Mouse (Mus musculus) liver, postnatal 0 days (tissue): ENCODE data around the gene Krt80. TPM values are rescaled to one million over a fixed set of nuclear protein-coding genes. Genes with fewer than 3 reads are reported as not detected.
A peak's percentile ranks its signal among the peaks of the same experiment; 100 is the strongest.

Experiments
- ATAC-seq: fragments of 200-750 bp; cut with Nextera tagmentation; 2 replicates; pipeline ENCODE4 v1.8.0; 2017; ENCODE audit warnings: mild to moderate bottlenecking, moderate library complexity
- DNase-seq: peaks from one replicate; pipeline ENCODE4 v3.0.0-alpha.2; 2016
- H3K27ac ChIP-seq: fragments of 300-500 bp; sonication (generic); 2 replicates; pipeline ENCODE4 v1.5.1; 2014; ENCODE audit warnings: antibody characterized with exemption, moderate library complexity, mild to moderate bottlenecking, low read depth
- H3K27me3 ChIP-seq: fragments of 300-500 bp; sonication (generic); 2 replicates; pipeline ENCODE4 v1.6.1; 2014; ENCODE audit warnings: low read length, control low read depth, mixed read lengths; ENCODE audit not compliant: insufficient read depth
- H3K36me3 ChIP-seq: fragments of 300-500 bp; sonication (generic); replicated peaks from 2 replicates; pipeline ENCODE4 v1.6.1; 2014; ENCODE audit warnings: mild to moderate bottlenecking, control low read depth, low read length, moderate library complexity, mixed read lengths; ENCODE audit not compliant: insufficient read depth
- H3K4me1 ChIP-seq: fragments of 300-500 bp; sonication (generic); 2 replicates; pipeline ENCODE4 v1.6.1; 2014; ENCODE audit warnings: antibody characterized with exemption, mild to moderate bottlenecking, control low read depth; ENCODE audit not compliant: insufficient read depth
- H3K4me2 ChIP-seq: fragments of 300-500 bp; sonication (generic); 2 replicates; pipeline ENCODE4 v1.6.1; 2014; ENCODE audit warnings: low read depth, mild to moderate bottlenecking, low read length, moderate library complexity, mixed read lengths
- H3K4me3 ChIP-seq: fragments of 300-500 bp; sonication (generic); 2 replicates; pipeline ENCODE4 v1.5.1; 2014; ENCODE audit warnings: low read depth, low read length
- H3K9ac ChIP-seq: fragments of 300-500 bp; sonication (generic); replicated peaks from 2 replicates; pipeline ENCODE4 v1.6.1; 2014; ENCODE audit warnings: mild to moderate bottlenecking, moderate library complexity
- H3K9me3 ChIP-seq: fragments of 300-500 bp; sonication (generic); 2 replicates; pipeline ENCODE4 v1.6.1; 2016; ENCODE audit warnings: mild to moderate bottlenecking, control low read depth, low read length, mixed read lengths
- CTCF ChIP-seq: sonication (generic); IDR thresholded peaks from 2 replicates; pipeline ENCODE4 v1.5.1; 2016; ENCODE audit warnings: antibody characterized with exemption, low read depth
- EP300 ChIP-seq: IDR thresholded peaks from 2 replicates; pipeline ENCODE4 v1.6.1; 2016; ENCODE audit warnings: antibody characterized with exemption, low read depth, mild to moderate bottlenecking
- WGBS: fragments of 180-500 bp; shearing (Covaris S2); extraction: QIAGEN DNeasy Blood & Tissue Kit; methylation state at CpG from one replicate; pipeline ENCODE4 v1.1.7; 2014; ENCODE audit not compliant: insufficient replicate concordance; 5-methylcytosine and 5-hydroxymethylcytosine counted together
- polyA plus RNA-seq: library from polyadenylated mRNA; unstranded; fragments of >200 nt; fragmentation: Nextera tagmentation; extraction: Ambion mirVana; gene quantifications from 2 replicates; pipeline ENCODE4 v1.2.1, GENCODE M21; 2015

The Krt80 gene
- polyA plus RNA-seq, 1 experiment from 2014 or later, result 0.38 TPM

DNA sequence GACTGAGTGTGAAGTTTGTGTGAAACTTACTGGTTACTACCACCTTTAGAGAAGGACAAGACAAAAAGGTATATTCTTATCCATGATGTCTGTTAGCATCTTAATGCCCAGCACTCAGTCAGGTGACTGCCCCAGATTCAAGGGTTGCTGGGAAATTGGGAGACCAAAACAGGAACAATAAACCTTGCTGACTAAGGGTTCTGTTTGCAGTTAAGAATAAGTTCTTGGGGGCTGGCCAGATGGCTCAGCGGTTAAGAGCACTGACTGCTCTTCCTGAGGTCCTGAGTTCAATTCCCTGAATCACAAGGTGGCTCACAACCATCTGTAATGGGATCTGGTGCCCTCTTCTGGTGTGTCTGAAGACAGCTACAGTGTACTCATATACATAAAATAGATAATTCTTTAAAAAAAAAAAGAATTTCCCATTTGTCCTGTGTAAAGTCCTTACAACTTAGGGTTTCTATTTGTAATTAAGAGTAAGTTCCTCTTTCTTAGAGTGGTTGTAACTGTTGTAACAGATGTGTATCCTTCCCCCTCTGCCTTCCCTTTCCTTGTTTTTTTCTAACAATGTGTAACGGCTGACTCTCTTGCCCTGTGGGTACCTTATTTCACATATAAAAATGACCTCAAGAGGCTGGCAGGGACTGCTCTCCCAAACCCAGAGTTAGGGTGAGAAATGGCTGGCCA lies 52.0 kb downstream of the Krt80 start:
- H3K4me2 ChIP-seq, result peak overlapping the region; percentile 66
- no peak for ATAC-seq
- H3K27ac ChIP-seq, result peak overlapping the region; percentile 80

DNA sequence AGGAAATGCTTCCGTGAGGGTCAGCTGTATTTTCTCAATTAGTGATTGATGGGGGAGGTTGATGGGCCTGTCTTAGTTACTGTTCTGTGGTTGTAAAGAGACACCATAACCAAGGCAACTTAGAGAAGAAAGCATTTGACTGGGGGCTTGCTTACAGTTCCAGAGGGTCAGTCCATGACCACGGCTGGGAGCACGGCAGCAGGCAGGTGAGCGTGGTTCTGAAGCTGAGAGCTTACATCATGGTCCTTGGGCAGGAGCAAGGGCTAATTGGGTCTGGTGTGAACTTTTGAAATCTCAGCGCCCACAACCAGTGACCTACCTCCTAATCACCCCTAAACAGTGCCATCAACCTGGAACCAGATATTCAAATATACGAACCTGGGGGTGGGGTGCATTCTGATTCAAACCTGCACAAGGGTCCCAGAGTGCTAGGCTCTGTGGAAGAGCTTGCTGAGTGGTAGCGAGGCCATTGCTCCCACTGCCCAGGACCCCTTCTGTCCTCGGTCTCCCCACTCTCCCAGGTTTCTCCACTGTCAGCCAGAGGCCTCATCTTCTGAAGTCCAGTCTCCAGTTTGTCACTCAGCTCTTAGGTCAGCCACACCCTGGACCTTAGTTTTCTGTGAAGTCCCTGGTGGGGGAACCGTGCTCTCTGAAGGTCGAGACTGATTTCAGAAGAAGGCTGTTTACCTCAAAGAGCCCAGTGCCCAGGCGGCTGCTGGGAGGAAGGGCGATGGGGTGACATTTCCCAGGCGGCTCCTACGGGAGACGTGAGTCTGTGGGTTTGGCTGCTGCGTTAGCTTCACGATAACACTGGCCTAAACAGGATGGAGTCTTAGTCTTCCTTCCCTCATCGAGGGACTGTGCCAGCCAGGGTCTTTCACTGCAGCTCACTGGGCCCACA lies 52.8 kb downstream of the Krt80 start:
- ATAC-seq, result no peak; the same call in 1 of the 2 replicates

More for the DNA sequence above, 52.0 kb downstream of the Krt80 start:
- no peaks in the 10 kb centered on the region for H3K9me3 ChIP-seq
- peak overlapping the region; percentile 42; the same call in 1 of the 2 replicates for H3K9ac ChIP-seq
- TF ChIP-seq CTCF (no peak), EP300 (no peak)
- H3K4me1 ChIP-seq, result peaks cover 18% of the 10 kb centered on the region
- no peak for DNase-seq
- H3K36me3 ChIP-seq, result no peaks in the 10 kb centered on the region
- H3K27me3 ChIP-seq, result 0 out of 2 replicates have a peak, but pooled peaks cover 3% of the 10 kb centered on the region
- 0 out of 2 replicates have a peak overlapping the region, but pooled peaks have one; percentile 49 for H3K4me3 ChIP-seq
- WGBS, result 31% methylated on average over 2 of the region's 2 CpGs

DNA sequence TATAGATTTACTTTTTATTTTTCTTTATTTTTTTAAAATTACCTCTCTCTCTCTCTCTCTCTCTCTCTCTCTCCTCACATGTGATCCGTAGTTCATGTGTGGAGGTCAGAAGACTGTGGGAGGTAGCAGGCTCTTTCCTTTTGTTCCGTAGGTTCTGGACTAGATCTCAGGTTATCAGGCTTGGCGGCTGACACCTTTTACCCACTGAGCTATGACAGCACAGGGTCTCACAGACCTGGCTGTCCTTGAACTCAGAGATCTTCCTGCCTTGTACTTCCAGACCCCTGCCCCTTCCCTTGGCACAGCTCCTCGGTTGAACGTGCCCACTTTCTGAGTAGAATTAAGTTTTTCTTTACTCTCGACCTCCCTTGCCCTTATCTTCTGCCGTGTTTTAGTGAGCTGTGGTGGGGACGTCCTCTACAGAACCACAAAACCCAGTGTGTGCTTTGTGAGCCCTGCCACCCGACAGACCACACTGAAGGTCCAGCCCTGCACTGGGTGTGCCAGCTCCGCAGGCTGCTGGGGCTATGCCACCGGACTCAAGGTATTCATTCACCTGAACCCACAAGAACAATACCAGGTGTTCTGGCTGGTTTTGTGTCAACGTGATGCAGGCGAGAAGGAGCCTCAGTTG lies 53.6 kb downstream of the Krt80 start:
- WGBS, result 21% methylated on average over 13 of the region's 13 CpGs

More for the DNA sequence above, 52.8 kb downstream of the Krt80 start:
- H3K36me3 ChIP-seq, result no peaks in the 10 kb centered on the region
- TF ChIP-seq EP300 (no peak), CTCF (no peak)
- H3K4me1 ChIP-seq, result peaks cover 18% of the 10 kb centered on the region
- H3K9ac ChIP-seq, result peak overlapping the region; percentile 49
- H3K27ac ChIP-seq, result peak overlapping the region; percentile 80
- H3K4me3 ChIP-seq, result peak overlapping the region; percentile 49
- no peak for DNase-seq
- no peaks in the 10 kb centered on the region for H3K9me3 ChIP-seq
- H3K4me2 ChIP-seq, result peak overlapping the region; percentile 66
- WGBS, result 31% methylated on average over 18 of the region's 18 CpGs
- H3K27me3 ChIP-seq, result 0 out of 2 replicates have a peak, but pooled peaks cover 3% of the 10 kb centered on the region

DNA sequence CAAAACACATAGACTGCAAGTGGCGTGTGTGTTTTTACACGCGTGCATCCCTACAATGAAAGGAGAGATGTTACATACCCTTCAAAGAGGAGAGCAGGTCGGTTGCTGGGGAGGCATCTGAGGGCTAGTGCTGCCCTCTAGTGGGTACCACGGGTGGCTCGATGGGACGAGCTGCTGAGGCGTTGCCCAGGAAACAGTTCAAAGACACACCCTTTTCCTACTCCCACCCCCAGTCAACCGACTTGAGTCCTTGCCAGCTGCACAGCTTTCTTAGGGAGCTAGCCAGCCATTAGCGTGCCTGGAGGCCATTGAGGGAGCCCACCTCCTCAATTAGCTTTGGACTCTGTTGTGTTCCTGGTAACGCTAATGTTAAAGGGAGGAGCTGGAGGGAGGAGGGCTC lies 54.1 kb downstream of the Krt80 start:
- no peak for TF ChIP-seq EP300
- TF ChIP-seq CTCF, result peak; percentile 94
- Histone ChIP-seq H3K4me2 (peak overlapping the region; percentile 66), H3K9me3 (no peaks in the 10 kb centered on the region), H3K36me3 (no peaks in the 10 kb centered on the region), H3K9ac (peak overlapping the region; percentile 49), H3K4me1 (peaks cover 18% of the 10 kb centered on the region), H3K4me3 (peak overlapping the region; percentile 49), H3K27ac (peak overlapping the region; percentile 80; the same call in 1 of the 2 replicates), H3K27me3 (0 out of 2 replicates have a peak, but pooled peaks cover 3% of the 10 kb centered on the region)
- peak; percentile 86 for DNase-seq
- WGBS, result 2% methylated on average over 11 of the region's 11 CpGs
- ATAC-seq, result peak; percentile 67

More for the DNA sequence above, 53.6 kb downstream of the Krt80 start:
- 0 out of 2 replicates have a peak, but pooled peaks cover 3% of the 10 kb centered on the region for H3K27me3 ChIP-seq
- peak overlapping the region; percentile 80 for H3K27ac ChIP-seq
- no peaks in the 10 kb centered on the region for H3K36me3 ChIP-seq
- H3K4me2 ChIP-seq, result peak overlapping the region; percentile 66
- peak overlapping the region; percentile 49 for H3K9ac ChIP-seq
- H3K4me1 ChIP-seq, result peaks cover 18% of the 10 kb centered on the region
- H3K4me3 ChIP-seq, result peak overlapping the region; percentile 49
- no peak for ATAC-seq
- DNase-seq, result no peak
- H3K9me3 ChIP-seq, result no peaks in the 10 kb centered on the region
- no peak for TF ChIP-seq CTCF
- no peak for TF ChIP-seq EP300

GRCm38 (mm10) chr15:101315378-101315777 lies 54.6 kb downstream of the Krt80 start:
- Histone ChIP-seq H3K9me3 (no peaks in the 10 kb centered on the region), H3K9ac (no peak overlapping the region), H3K36me3 (no peaks in the 10 kb centered on the region), H3K27ac (no peak overlapping the region), H3K4me2 (no peak overlapping the region), H3K27me3 (0 out of 2 replicates have a peak, but pooled peaks cover 3% of the 10 kb centered on the region), H3K4me1 (peaks cover 18% of the 10 kb centered on the region), H3K4me3 (no peak overlapping the region)
- TF ChIP-seq CTCF (no peak), EP300 (no peak)
- DNase-seq, result no peak
- WGBS, result 82% methylated on average over 4 of the region's 4 CpGs
- ATAC-seq, result no peak
